Mouse (Mus musculus): Measurements from ENCODE around the gene Gm21915. TPM values are rescaled to one million over a fixed set of nuclear protein-coding genes. Genes with fewer than 3 reads are reported as not detected.

Gm21915 gene
- polyA plus RNA-seq, 1 experiment, result not detected

DNA sequence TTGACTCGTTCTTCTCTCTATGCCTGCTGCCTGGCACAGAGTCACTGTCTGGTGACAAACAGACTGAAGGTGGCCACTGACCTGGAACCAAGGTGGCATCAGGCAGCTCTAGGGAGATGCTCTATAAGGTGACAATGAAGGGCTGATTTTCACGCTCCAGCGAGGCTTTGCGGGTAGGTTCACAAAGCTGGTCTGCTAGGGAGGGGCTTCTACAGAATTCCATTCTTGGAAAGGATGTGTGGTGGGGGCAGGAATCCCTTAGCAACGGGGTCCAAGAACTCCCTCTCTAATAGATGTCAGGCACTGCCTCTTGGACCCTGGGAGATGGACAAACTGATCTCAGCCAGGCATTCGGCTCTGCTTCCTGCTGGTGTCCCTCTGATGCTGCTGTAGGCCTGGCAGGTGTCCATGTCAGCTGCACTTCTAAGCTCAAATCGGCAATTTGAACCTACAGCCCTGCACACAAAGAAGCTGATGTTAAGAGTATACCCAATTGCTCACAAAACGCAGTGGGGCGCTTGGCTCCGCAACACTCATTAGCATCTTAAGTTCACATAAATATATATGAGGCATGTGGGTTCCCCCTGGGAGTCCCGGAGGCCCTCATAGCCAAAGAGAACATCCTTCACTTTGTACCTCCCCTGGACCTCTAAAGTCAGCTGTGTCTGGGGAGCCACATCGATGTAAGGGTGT, 38.2 kb downstream of the Gm21915 start:
- Histone ChIP-seq H3K27ac (ENCODE audit: insufficient read depth, low read length) (no peak overlapping the region), H3K4me3 (ENCODE audit: insufficient read depth, low read length) (no peak overlapping the region), H3K4me1 (ENCODE audit: control insufficient read depth, insufficient read depth, low read length) (peaks cover 2% of the 10 kb centered on the region)
- TF ChIP-seq POLR2A (IDR thresholded peaks at IDR 0.05; ENCODE audit: extremely low read depth, insufficient read depth, low read length) (no peak), CTCF (IDR thresholded peaks at IDR 0.05; ENCODE audit: extremely low read depth, insufficient read depth, low read length) (no peak)

DNA sequence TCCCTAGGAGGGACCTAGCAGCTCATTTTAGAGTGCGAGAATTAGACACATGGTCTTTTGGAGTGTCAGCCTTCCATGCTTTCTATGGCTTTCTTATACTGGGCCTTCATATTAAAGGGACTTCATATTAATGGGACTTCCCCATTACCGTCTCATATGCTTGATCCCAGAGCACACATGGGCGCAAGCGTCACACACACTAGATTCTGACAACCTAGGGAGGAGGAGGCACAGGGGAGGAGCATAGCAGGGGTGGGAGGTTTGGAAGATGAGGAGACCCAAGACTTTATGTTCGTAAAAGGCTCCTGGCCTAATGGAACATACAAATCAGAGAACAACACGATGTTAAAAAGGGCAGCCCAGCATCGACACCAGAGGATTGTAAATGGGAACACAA, 38.7 kb downstream of the Gm21915 start:
- H3K4me3 ChIP-seq (ENCODE audit: insufficient read depth, low read length), result no peak overlapping the region
- no peak overlapping the region for H3K27ac ChIP-seq (ENCODE audit: insufficient read depth, low read length)
- TF ChIP-seq CTCF (IDR thresholded peaks at IDR 0.05; ENCODE audit: extremely low read depth, insufficient read depth, low read length), result no peak
- TF ChIP-seq POLR2A (IDR thresholded peaks at IDR 0.05; ENCODE audit: extremely low read depth, insufficient read depth, low read length), result no peak
- H3K4me1 ChIP-seq (ENCODE audit: control insufficient read depth, insufficient read depth, low read length), result peaks cover 2% of the 10 kb centered on the region

DNA sequence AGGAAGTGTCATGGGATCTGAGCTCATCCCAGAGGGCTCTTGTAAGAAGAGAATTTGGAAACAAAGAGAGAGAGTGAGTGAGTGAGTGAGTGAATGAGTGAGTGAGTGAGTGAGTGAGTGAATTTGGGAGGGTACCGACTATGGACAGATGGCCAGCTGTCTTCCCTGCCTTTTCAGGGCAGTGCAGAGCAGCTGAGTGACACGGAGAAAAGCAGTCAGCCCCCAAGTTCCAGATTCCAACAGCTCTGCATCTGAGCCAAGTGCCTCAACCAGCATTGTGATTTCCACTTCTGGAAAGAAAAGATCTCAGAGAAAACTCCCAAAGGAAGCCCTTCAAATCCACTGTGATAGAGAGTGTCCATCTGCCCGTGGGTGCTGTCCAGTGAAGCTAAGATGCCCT, 39.2 kb downstream of the Gm21915 start:
- H3K27ac ChIP-seq (ENCODE audit: insufficient read depth, low read length), result no peak overlapping the region

DNA sequence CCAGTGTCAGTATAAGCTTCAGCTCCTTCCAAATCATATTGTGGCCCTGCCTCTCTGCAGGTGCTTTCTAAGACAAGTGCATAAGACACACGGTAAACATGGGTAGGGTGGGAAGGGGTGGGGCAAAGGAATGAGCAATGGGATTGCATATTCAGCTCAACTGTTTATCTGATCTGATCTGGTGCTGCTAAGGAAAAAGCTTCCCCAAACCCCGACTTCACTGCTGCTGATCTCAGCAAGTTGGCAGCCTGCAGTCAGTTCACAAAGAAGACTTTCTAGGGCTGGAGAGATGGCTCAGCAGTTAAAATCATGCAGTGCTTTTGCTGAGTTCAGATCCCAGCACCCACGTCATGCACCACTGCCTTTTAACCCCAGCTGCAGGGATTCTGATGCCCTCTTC, 39.6 kb downstream of the Gm21915 start:
- Histone ChIP-seq H3K4me1 (ENCODE audit: control insufficient read depth, insufficient read depth, low read length) (peaks cover 2% of the 10 kb centered on the region), H3K27ac (ENCODE audit: insufficient read depth, low read length) (no peak overlapping the region), H3K4me3 (ENCODE audit: insufficient read depth, low read length) (no peak overlapping the region)
- no peak for TF ChIP-seq POLR2A (IDR thresholded peaks at IDR 0.05; ENCODE audit: extremely low read depth, insufficient read depth, low read length)
- TF ChIP-seq CTCF (IDR thresholded peaks at IDR 0.05; ENCODE audit: extremely low read depth, insufficient read depth, low read length), result no peak

More for the DNA sequence above, 39.2 kb downstream of the Gm21915 start:
- TF ChIP-seq CTCF (IDR thresholded peaks at IDR 0.05; ENCODE audit: extremely low read depth, insufficient read depth, low read length) (no peak), POLR2A (IDR thresholded peaks at IDR 0.05; ENCODE audit: extremely low read depth, insufficient read depth, low read length) (no peak)
- H3K4me3 ChIP-seq (ENCODE audit: insufficient read depth, low read length), result no peak overlapping the region
- peaks cover 2% of the 10 kb centered on the region for H3K4me1 ChIP-seq (ENCODE audit: control insufficient read depth, insufficient read depth, low read length)

DNA sequence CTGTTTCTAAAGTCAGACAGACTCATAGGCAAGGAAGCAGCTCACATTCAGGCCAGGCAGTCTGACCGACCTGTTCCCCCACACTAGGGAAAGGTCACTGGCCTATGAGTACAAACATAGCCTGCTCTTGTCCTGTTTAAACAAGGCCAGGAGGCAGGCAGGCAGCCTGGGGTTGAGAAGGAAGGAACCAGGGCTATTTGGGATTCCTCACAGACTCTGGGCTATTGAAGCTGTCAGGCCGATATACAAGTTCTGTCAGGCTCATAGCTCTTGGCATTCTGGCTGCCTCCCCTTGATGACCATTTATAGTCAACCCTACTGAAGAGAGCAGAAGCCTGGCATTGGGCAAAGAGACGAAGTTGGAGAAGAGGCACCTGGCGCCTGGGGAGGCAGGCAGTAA, 41.2 kb downstream of the Gm21915 start:
- H3K4me1 ChIP-seq (ENCODE audit: control insufficient read depth, insufficient read depth, low read length), result peaks cover 2% of the 10 kb centered on the region
- H3K4me3 ChIP-seq (ENCODE audit: insufficient read depth, low read length), result no peak overlapping the region
- H3K27ac ChIP-seq (ENCODE audit: insufficient read depth, low read length), result no peak overlapping the region
- TF ChIP-seq POLR2A (IDR thresholded peaks at IDR 0.05; ENCODE audit: extremely low read depth, insufficient read depth, low read length) (no peak), CTCF (IDR thresholded peaks at IDR 0.05; ENCODE audit: extremely low read depth, insufficient read depth, low read length) (no peak)

DNA sequence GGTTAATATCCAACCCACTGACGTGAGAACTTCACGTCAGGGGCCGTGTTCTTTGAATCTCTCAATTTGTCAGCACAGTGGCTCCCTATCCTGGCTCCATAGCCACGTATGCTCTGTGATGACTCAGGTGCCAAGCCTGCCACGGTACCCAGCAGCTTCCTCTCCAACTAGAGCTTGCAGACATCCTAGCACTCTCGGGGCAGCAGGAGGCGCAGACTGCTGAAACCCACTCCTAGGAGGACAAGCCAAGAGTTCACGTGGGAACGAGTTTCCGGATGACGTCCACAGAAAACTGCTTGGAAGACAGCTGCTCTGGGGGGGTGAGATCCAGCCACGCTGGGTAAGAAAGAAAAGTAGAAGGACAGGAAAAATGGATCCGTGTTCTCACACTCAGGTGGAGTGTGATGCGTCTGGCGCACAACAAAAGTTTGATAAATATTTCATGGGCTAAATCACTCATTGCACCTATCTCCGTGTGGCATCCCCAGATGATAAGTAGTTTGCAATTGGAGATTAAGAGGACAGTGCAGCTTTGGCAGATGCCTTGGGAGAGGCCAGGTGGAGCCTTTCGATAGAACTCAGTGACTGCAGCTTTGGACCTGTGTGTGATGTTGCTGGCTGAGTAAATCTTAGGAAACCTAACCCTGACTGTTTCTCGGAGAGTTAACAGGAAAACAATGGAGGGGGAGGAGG, 46.9 kb downstream of the Gm21915 start:
- Histone ChIP-seq H3K27ac (ENCODE audit: insufficient read depth, low read length) (no peak overlapping the region), H3K4me3 (ENCODE audit: insufficient read depth, low read length) (no peak overlapping the region), H3K4me1 (ENCODE audit: control insufficient read depth, insufficient read depth, low read length) (peaks cover 1% of the 10 kb centered on the region; the same call in 1 of the 2 replicates)
- TF ChIP-seq CTCF (IDR thresholded peaks at IDR 0.05; ENCODE audit: extremely low read depth, insufficient read depth, low read length) (no peak), POLR2A (IDR thresholded peaks at IDR 0.05; ENCODE audit: extremely low read depth, insufficient read depth, low read length) (no peak)

DNA sequence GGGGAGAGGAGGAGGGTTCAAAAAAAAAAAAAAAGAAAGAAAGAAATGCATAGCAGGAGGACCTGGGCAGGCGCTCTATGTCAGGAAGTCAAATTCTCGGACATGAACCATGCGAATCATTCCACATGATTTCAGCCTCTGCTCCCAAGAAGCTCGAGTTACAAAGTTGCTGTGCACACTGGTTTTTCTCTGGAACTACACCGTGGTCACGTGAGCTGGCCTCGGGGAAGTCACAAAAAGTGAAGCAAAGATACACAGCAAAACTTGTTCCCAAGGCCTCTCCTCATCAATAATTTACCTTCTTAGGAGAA, 47.4 kb downstream of the Gm21915 start:
- Histone ChIP-seq H3K4me1 (ENCODE audit: control insufficient read depth, insufficient read depth, low read length) (peaks cover 1% of the 10 kb centered on the region; the same call in 1 of the 2 replicates), H3K4me3 (ENCODE audit: insufficient read depth, low read length) (no peak overlapping the region), H3K27ac (ENCODE audit: insufficient read depth, low read length) (no peak overlapping the region)
- TF ChIP-seq POLR2A (IDR thresholded peaks at IDR 0.05; ENCODE audit: extremely low read depth, insufficient read depth, low read length) (no peak), CTCF (IDR thresholded peaks at IDR 0.05; ENCODE audit: extremely low read depth, insufficient read depth, low read length) (no peak)

Other genes starting within 250 kb of the Gm21915 start
- 133 and 135 TPM in 2 replicates for gene Gramd1b, start 139.2 kb upstream of the Gm21915 start, polyA plus RNA-seq (2012; rRNA removed)
- gene Clmp, start 15.3 kb downstream of the Gm21915 start, polyA plus RNA-seq (2012; rRNA removed), result 9.4 and 9.5 TPM in 2 replicates
- 1,998 and 2,235 TPM in 2 replicates for gene Hspa8, start 130.4 kb downstream of the Gm21915 start, polyA plus RNA-seq (2012; rRNA removed)
- 0.04 and 0.10 TPM in 2 replicates for gene Bsx, start 203.5 kb downstream of the Gm21915 start, polyA plus RNA-seq (2012; rRNA removed)